Mouse (Mus musculus) yolk sac, embryonic 10.5 days (tissue): ENCODE measurements around the gene Ube2q2.
A peak's percentile ranks its signal among the peaks of the same experiment; 100 is the strongest.
"Not testable (repeated sequence)": the region's sequence is repeated elsewhere in the genome, so short reads cannot be mapped to it uniquely, and the experiment has no call there.

ENCODE experiments used
- DNase-seq: peaks from one replicate; pipeline ENCODE4 v3.0.0-alpha.2; 2017; ENCODE audit warnings: low spot score

The Ube2q2 gene

GRCm38 (mm10) chr9:55148854-55149498 is at the start of gene Ube2q2:
Gene Ube2q2, plus strand, starts transcription at chr9:55148854.
- DNase-seq: peak; percentile 86

- DNase-seq: no peak
Observed at GRCm38 (mm10) chr9:55101117-55101516, 47.5 kb upstream of the Ube2q2 start.

- no peak for DNase-seq
Observed at GRCm38 (mm10) chr9:55102186-55102835, 46.3 kb upstream of the Ube2q2 start.

GRCm38 (mm10) chr9:55102931-55103630 is 45.6 kb upstream of the Ube2q2 start:
- no peak for DNase-seq

GRCm38 (mm10) chr9:55110059-55110834 is 38.4 kb upstream of the Ube2q2 start:
- peak; percentile 87 for DNase-seq

GRCm38 (mm10) chr9:55110835-55111217 is 37.8 kb upstream of the Ube2q2 start:
- DNase-seq: not testable (repeated sequence)

GRCm38 (mm10) chr9:55114752-55115151 is 33.9 kb upstream of the Ube2q2 start:
- DNase-seq: no peak

- no peak for DNase-seq
Observed at GRCm38 (mm10) chr9:55117293-55118055, 31.2 kb upstream of the Ube2q2 start.

GRCm38 (mm10) chr9:55122586-55122985 is 26.1 kb upstream of the Ube2q2 start:
- DNase-seq: no peak

- DNase-seq: no peak
Observed at GRCm38 (mm10) chr9:55125735-55126134, 22.9 kb upstream of the Ube2q2 start.

GRCm38 (mm10) chr9:55126295-55126694 is 22.4 kb upstream of the Ube2q2 start:
- no peak for DNase-seq

GRCm38 (mm10) chr9:55131851-55132250 is 16.8 kb upstream of the Ube2q2 start:
- no peak for DNase-seq

GRCm38 (mm10) chr9:55136576-55136975 is 12.1 kb upstream of the Ube2q2 start:
- DNase-seq: no peak

- no peak for DNase-seq
Observed at GRCm38 (mm10) chr9:55137112-55137511, 11.5 kb upstream of the Ube2q2 start.

GRCm38 (mm10) chr9:55139958-55140357 is 8.7 kb upstream of the Ube2q2 start:
- no peak for DNase-seq

- DNase-seq: peak; percentile 69
Observed at GRCm38 (mm10) chr9:55149499-55150278, 1.0 kb downstream of the Ube2q2 start.

- DNase-seq: no peak
Observed at GRCm38 (mm10) chr9:55150279-55150726, 1.6 kb downstream of the Ube2q2 start.

GRCm38 (mm10) chr9:55151096-55151495 is 2.4 kb downstream of the Ube2q2 start:
- no peak for DNase-seq

GRCm38 (mm10) chr9:55152935-55153334 is 4.3 kb downstream of the Ube2q2 start:
- DNase-seq: no peak

GRCm38 (mm10) chr9:55170655-55171412 is 22.2 kb downstream of the Ube2q2 start:
- no peak for DNase-seq
